Mouse (Mus musculus) limb, embryonic 14.5 days (tissue): ENCODE data around the gene Hspg2. TPM values are rescaled to one million over a fixed set of nuclear protein-coding genes. Genes with fewer than 3 reads are reported as not detected.

Experiments used
- ATAC-seq: fragments of 200-750 bp; cut with Nextera tagmentation; 2 replicates; pipeline ENCODE4 v1.8.0; 2017; ENCODE audit warnings: low read depth, moderate number of reproducible peaks, moderate TSS enrichment; ENCODE audit not compliant: low FRiP score
- DNase-seq: peaks from one replicate; pipeline ENCODE4 v3.0.0-alpha.2; 2015; ENCODE audit warnings: low spot score
- H3K27ac ChIP-seq: fragments of 300-500 bp; sonication (generic); replicated peaks from 2 replicates; pipeline ENCODE4 v1.5.1; 2014; ENCODE audit warnings: low read depth, mild to moderate bottlenecking, low read length, moderate library complexity, mixed read lengths
- H3K27me3 ChIP-seq: fragments of 300-500 bp; sonication (generic); 2 replicates; pipeline ENCODE4 v1.6.1; 2014; ENCODE audit warnings: low read length, mixed read lengths; ENCODE audit not compliant: control insufficient read depth, insufficient read depth
- H3K36me3 ChIP-seq: fragments of 300-500 bp; sonication (generic); 2 replicates; pipeline ENCODE4 v1.6.1; 2014; ENCODE audit warnings: mild to moderate bottlenecking, low read length, moderate library complexity, mixed read lengths; ENCODE audit not compliant: control insufficient read depth, insufficient read depth
- H3K4me1 ChIP-seq: fragments of 300-500 bp; sonication (generic); 2 replicates; pipeline ENCODE4 v1.6.1; 2014; ENCODE audit warnings: antibody characterized with exemption, low read length, mixed read lengths; ENCODE audit not compliant: control insufficient read depth, insufficient read depth
- H3K4me2 ChIP-seq: fragments of 300-500 bp; sonication (generic); replicated peaks from 2 replicates; pipeline ENCODE4 v1.6.1; 2014; ENCODE audit warnings: low read depth, mild to moderate bottlenecking, low read length, moderate library complexity; ENCODE audit not compliant: severe bottlenecking
- H3K4me3 ChIP-seq: fragments of 300-500 bp; sonication (generic); replicated peaks from 2 replicates; pipeline ENCODE4 v1.5.1; 2014; ENCODE audit warnings: low read length
- H3K9ac ChIP-seq: fragments of 300-500 bp; sonication (generic); 2 replicates; pipeline ENCODE4 v1.6.1; 2014; ENCODE audit warnings: mild to moderate bottlenecking, low read depth, low read length, moderate library complexity; ENCODE audit not compliant: severe bottlenecking
- H3K9me3 ChIP-seq: fragments of 300-500 bp; sonication (generic); 2 replicates; pipeline ENCODE4 v1.6.1; 2016; ENCODE audit warnings: low read length; ENCODE audit not compliant: control insufficient read depth
- POLR2A ChIP-seq: fragments of 200-500 bp; IDR thresholded peaks from 2 replicates; pipeline ENCODE4 v1.8.0; 2012; ENCODE audit warnings: inconsistent platforms, mild to moderate bottlenecking, moderate library complexity, borderline replicate concordance; ENCODE audit not compliant: insufficient read depth, insufficient read length; ENCODE audit errors: extremely low read depth
- WGBS: fragments of 180-500 bp; shearing (Covaris S2); extraction: QIAGEN DNeasy Blood & Tissue Kit; methylation state at CpG from one replicate; pipeline ENCODE4 v1.1.7; 2014; 5-methylcytosine and 5-hydroxymethylcytosine counted together
- polyA plus RNA-seq, 2 experiments: library from polyadenylated mRNA; depleted of rRNA in 1 of 2; stranded (reverse) in 1 of 2; unstranded in 1 of 2; fragments of >200 nt; fragmentation: Nextera tagmentation in 1 of 2; extraction: Ambion mirVana in 1 of 2; gene quantifications; 2 replicates each; pipeline versions ENCODE4 v1.2.1 to v1.2.3; 2012 to 2014

Gene Hspg2
- polyA plus RNA-seq, 2 experiments, result 65.6 to 97.4 TPM

DNA sequence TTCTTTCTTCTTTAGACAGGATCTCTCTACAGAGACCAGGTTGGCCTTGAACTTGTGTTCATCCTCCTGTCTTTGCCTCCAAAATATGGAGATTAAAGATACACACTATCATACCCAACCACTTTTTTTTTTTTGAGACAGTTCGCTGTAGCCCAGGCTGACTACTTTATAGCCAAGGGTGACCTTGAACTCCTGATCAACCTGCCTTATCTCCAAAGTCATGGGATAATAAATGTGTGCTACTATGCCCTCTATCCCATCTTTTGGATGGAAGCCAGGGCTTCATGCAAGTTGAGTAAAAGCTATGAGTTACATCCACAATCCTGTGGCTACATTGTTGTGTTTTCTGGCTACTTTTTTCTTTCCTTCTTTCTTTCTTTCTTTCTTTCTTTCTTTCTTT is 56.9 kb downstream of the Hspg2 start:
- no peaks in the 10 kb centered on the region for H3K9me3 ChIP-seq
- DNase-seq (no peak), ATAC-seq (no peak)
- no peak overlapping the region for H3K4me2 ChIP-seq
- no peak overlapping the region for H3K4me3 ChIP-seq
- H3K4me1 ChIP-seq, result no peaks in the 10 kb centered on the region
- no peak overlapping the region for H3K9ac ChIP-seq
- no peaks in the 10 kb centered on the region for H3K27me3 ChIP-seq
- peaks cover 94% of the 10 kb centered on the region for H3K36me3 ChIP-seq
- no peak overlapping the region for H3K27ac ChIP-seq
- TF ChIP-seq POLR2A, result no peak
- WGBS, result 90% methylated on average over 1 of the region's 1 CpGs

DNA sequence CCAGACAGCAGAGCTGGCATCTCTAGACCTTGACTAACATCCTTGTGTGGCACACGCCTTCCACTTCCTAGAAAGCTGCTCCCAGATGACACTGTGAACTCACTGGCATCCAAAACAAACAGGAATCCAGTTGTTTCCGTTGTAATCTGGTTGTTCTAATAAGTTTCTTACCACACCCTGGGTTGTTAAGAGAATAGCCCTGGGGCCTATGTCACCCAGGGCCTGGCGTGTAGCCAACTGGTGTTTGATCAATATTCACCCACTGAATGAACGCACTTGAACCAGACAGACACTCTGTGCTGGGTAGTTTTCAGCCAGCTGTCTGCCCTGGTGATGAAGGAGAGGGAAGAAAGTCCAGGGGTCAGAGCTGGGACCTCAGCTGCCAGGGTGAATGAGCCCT is 58.8 kb downstream of the Hspg2 start:
- Histone ChIP-seq H3K9me3 (no peaks in the 10 kb centered on the region), H3K4me2 (no peak overlapping the region), H3K4me1 (no peaks in the 10 kb centered on the region), H3K9ac (no peak overlapping the region), H3K4me3 (no peak overlapping the region), H3K36me3 (peaks cover 92% of the 10 kb centered on the region), H3K27ac (no peak overlapping the region), H3K27me3 (no peaks in the 10 kb centered on the region)
- no peak for DNase-seq
- 75% methylated on average over 4 of the region's 4 CpGs for WGBS
- ATAC-seq, result no peak
- TF ChIP-seq POLR2A, result no peak

DNA sequence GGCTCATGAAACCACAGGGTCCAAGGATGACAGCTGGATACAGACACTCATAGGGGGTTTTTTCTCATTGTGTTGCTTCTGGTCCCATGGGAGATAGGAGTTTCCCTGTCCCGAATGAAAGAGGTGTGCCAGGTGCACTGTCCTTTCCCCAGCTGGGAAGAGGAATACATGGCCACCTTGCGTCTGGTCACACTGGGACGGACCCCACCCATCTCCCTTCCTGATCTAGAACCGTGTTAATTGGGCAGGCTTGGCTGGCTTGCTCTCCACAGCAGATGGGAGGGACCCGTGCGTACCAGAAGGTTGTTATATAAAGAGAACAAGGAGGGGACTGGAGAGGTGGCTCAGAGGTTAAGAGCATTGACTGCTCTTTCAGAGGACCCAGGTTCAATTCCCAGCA is 59.3 kb downstream of the Hspg2 start:
- Histone ChIP-seq H3K4me2 (no peak overlapping the region), H3K9ac (no peak overlapping the region), H3K36me3 (peaks cover 88% of the 10 kb centered on the region), H3K9me3 (no peaks in the 10 kb centered on the region), H3K27me3 (no peaks in the 10 kb centered on the region), H3K27ac (no peak overlapping the region), H3K4me3 (no peak overlapping the region), H3K4me1 (no peaks in the 10 kb centered on the region)
- WGBS, result 81% methylated on average over 6 of the region's 6 CpGs
- no peak for ATAC-seq
- TF ChIP-seq POLR2A, result no peak
- DNase-seq, result no peak

DNA sequence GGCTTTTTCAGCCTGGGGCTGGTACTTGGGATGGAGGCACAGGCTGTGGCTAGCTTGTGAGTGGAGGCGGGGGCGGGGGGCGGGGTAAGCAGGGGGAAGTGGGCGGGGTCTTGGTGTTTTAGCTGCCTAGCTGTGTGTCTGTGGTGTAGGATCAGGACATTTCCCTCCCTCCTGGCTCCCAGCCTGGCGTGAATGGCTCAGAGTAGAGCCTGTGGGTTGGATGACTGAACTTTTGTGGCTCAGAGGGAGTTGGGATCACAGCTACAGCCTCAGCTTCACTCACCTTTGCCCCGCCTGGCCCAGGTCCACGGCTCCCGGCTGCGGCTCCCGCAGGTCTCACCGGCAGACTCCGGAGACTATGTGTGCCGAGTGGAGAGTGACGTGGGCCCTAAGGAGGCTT is 71.8 kb downstream of the Hspg2 start:
- TF ChIP-seq POLR2A, result no peak
- no peaks in the 10 kb centered on the region for H3K9me3 ChIP-seq
- no peaks in the 10 kb centered on the region for H3K4me1 ChIP-seq
- H3K27me3 ChIP-seq, result no peaks in the 10 kb centered on the region
- ATAC-seq, result no peak
- H3K9ac ChIP-seq, result no peak overlapping the region
- no peak overlapping the region for H3K27ac ChIP-seq
- no peak overlapping the region for H3K4me3 ChIP-seq
- H3K4me2 ChIP-seq, result no peak overlapping the region
- peaks cover 96% of the 10 kb centered on the region for H3K36me3 ChIP-seq
- DNase-seq, result no peak
- WGBS, result 64% methylated on average over 8 of the region's 14 CpGs

DNA sequence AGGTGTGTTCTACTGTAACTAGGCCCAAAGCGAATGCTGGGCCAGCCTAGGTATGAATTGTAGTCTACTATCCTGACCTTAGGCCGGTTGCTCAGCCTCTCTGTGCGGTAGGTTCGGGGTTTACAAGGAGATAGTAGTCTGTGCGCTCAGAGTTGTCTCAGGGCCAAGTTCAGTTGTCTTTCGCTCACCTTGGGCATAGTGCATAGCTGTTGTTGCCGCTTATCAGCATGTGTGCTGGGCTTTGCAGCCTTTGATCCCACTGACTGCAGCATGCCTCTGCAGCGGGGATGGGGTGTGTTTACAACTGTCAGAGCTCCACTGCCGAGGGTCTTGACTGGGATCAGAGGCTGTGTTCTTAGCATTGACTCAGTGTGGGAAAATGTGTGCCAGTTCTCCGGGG is 74.4 kb downstream of the Hspg2 start:
- no peak for ATAC-seq
- Histone ChIP-seq H3K36me3 (peaks cover 100% of the 10 kb centered on the region), H3K27me3 (no peaks in the 10 kb centered on the region), H3K27ac (no peak overlapping the region), H3K4me1 (no peaks in the 10 kb centered on the region), H3K9me3 (no peaks in the 10 kb centered on the region), H3K4me3 (no peak overlapping the region), H3K4me2 (no peak overlapping the region), H3K9ac (no peak overlapping the region)
- no peak for TF ChIP-seq POLR2A
- no peak for DNase-seq
- WGBS, result 80% methylated on average over 10 of the region's 10 CpGs

DNA sequence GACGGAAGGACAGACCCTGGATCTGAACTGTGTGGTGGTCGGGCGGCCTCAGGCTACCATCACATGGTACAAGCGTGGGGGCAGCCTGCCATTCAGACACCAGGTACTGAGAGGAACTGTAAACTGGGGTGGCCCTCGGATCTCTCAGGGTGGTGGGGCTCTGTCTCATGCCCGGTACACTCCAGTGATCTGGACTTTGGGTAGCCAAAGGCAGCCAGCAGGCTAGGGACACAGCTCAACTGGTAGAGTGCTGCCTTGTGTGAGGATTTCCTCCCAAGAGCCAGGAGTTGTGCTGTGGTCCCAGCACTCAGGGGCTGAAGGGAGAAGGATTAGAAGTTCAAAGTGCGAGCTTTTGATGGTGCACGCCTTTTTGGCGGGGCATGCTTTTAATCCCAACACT is 77.0 kb downstream of the Hspg2 start:
- DNase-seq (no peak), ATAC-seq (no peak)
- H3K36me3 ChIP-seq, result peaks cover 100% of the 10 kb centered on the region
- H3K9ac ChIP-seq, result no peak overlapping the region
- WGBS, result 88% methylated on average over 9 of the region's 9 CpGs
- no peak overlapping the region for H3K27ac ChIP-seq
- H3K9me3 ChIP-seq, result no peaks in the 10 kb centered on the region
- H3K27me3 ChIP-seq, result no peaks in the 10 kb centered on the region
- no peak overlapping the region for H3K4me2 ChIP-seq
- H3K4me1 ChIP-seq, result no peaks in the 10 kb centered on the region
- no peak overlapping the region for H3K4me3 ChIP-seq
- no peak for TF ChIP-seq POLR2A
